Mouse (Mus musculus): ENCODE measurements around the gene Cpt1b. TPM values are rescaled to one million over a fixed set of nuclear protein-coding genes. Genes with fewer than 3 reads are reported as not detected.

Cpt1b gene
- polyA plus RNA-seq, 1 experiment from 2014 or later: 0.46 TPM

- H3K4me2 ChIP-seq (replicated peaks; ENCODE audit: low read depth): no peak overlapping the region
- H3K36me3 ChIP-seq (ENCODE audit: control insufficient read depth, insufficient read depth): no peaks in the 10 kb centered on the region
- WGBS: 80% methylated on average over 7 of the region's 7 CpGs
Measured at GRCm38 (mm10) chr15:89459821-89460220, 34.2 kb upstream of the Cpt1b start.

DNA sequence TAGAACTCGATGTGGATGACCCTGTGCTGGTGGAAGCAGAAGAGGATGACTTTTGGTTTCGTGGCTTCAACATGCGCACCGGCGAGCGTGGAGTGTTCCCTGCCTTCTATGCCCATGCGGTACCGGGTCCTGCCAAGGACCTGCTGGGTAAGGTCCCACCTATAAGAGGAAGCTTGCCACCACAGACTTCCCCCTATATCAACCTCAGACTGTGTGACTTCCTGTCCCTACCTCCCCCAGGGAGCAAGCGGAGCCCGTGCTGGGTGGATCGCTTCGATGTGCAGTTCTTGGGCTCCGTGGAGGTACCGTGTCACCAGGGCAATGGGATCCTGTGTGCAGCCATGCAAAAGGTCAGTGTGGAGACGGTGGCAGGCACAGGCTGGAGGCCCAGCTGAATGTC, 33.3 kb upstream of the Cpt1b start:
- H3K27me3 ChIP-seq (replicated peaks; ENCODE audit: control insufficient read depth, insufficient read depth, low read length): peaks cover 13% of the 10 kb centered on the region
- no peak for ATAC-seq
- 90% methylated on average over 15 of the region's 15 CpGs for WGBS

More at GRCm38 (mm10) chr15:89459821-89460220, 34.2 kb upstream of the Cpt1b start:
- H3K9ac ChIP-seq (ENCODE audit: low read depth, low read length): no peak overlapping the region
- ATAC-seq: no peak
- H3K4me1 ChIP-seq (replicated peaks; ENCODE audit: control insufficient read depth, insufficient read depth, low read length): no peaks in the 10 kb centered on the region
- peaks cover 4% of the 10 kb centered on the region; the same call in 1 of the 2 replicates for H3K27me3 ChIP-seq (replicated peaks; ENCODE audit: control insufficient read depth, insufficient read depth, low read length)
- no peak overlapping the region for H3K4me3 ChIP-seq (ENCODE audit: low read depth, low read length)
- TF ChIP-seq CTCF (IDR thresholded peaks at IDR 0.05; ENCODE audit: low read depth): no peak
- no peaks in the 10 kb centered on the region for H3K9me3 ChIP-seq (ENCODE audit: control insufficient read depth)
- H3K27ac ChIP-seq (ENCODE audit: low read depth, low read length): no peak overlapping the region

DNA sequence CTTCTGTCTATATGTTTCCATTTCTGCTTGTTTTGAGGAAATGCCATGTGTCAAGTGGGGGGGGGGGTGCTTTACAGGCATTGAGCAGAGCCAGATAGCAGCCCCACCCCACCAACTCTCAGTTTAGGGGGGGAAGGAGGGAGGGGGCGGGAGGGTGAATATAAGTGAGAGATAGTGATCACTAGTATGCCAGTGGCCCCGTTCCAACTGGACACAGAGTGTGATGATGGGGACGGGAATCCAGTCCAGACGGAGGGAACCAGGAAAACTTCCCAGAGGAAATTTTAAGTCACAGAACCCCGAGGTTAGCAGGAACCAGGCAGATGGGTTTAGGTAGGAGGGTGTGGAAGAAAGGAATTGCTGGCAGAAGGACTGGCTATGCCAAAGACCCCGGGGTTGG, 30.0 kb upstream of the Cpt1b start:
- H3K9ac ChIP-seq (ENCODE audit: low read depth, low read length): no peak overlapping the region
- no peaks in the 10 kb centered on the region for H3K36me3 ChIP-seq (ENCODE audit: control insufficient read depth, insufficient read depth)
- H3K27ac ChIP-seq (ENCODE audit: low read depth, low read length): no peak overlapping the region
- no peaks in the 10 kb centered on the region for H3K4me1 ChIP-seq (replicated peaks; ENCODE audit: control insufficient read depth, insufficient read depth, low read length)
- H3K9me3 ChIP-seq (ENCODE audit: control insufficient read depth): no peaks in the 10 kb centered on the region
- 63% methylated on average over 6 of the region's 6 CpGs for WGBS
- H3K27me3 ChIP-seq (replicated peaks; ENCODE audit: control insufficient read depth, insufficient read depth, low read length): peaks cover 28% of the 10 kb centered on the region
- ATAC-seq: no peak
- no peak overlapping the region for H3K4me3 ChIP-seq (ENCODE audit: low read depth, low read length)
- H3K4me2 ChIP-seq (replicated peaks; ENCODE audit: low read depth): no peak overlapping the region
- no peak for TF ChIP-seq CTCF (IDR thresholded peaks at IDR 0.05; ENCODE audit: low read depth)

More for the DNA sequence above, 33.3 kb upstream of the Cpt1b start:
- Histone ChIP-seq H3K4me2 (replicated peaks; ENCODE audit: low read depth) (no peak overlapping the region), H3K4me3 (ENCODE audit: low read depth, low read length) (no peak overlapping the region), H3K4me1 (replicated peaks; ENCODE audit: control insufficient read depth, insufficient read depth, low read length) (no peaks in the 10 kb centered on the region), H3K27ac (ENCODE audit: low read depth, low read length) (no peak overlapping the region), H3K36me3 (ENCODE audit: control insufficient read depth, insufficient read depth) (no peaks in the 10 kb centered on the region), H3K9ac (ENCODE audit: low read depth, low read length) (no peak overlapping the region), H3K9me3 (ENCODE audit: control insufficient read depth) (no peaks in the 10 kb centered on the region)
- TF ChIP-seq CTCF (IDR thresholded peaks at IDR 0.05; ENCODE audit: low read depth): no peak

DNA sequence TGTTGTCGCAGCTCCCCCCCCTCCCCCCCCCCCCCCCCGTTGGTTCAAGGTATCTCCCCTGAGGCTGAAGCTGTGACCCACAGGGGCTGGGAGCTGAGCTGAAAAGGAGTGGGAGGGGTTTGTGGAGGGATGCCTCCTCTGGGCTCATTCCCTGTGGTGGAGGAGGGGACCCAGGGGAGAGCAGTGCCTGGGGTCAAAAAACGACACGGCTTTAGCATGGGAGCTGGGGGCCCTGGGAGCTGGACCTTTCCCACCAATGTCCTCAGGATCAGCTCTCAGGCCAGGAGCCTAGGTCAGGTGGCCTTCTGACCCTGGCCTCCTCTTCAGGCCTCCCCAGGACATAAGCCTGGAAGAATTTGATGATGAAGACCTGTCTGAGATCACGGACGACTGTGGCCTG, 29.2 kb upstream of the Cpt1b start:
- Histone ChIP-seq H3K9ac (ENCODE audit: low read depth, low read length) (no peak overlapping the region), H3K9me3 (ENCODE audit: control insufficient read depth) (no peaks in the 10 kb centered on the region), H3K27me3 (replicated peaks; ENCODE audit: control insufficient read depth, insufficient read depth, low read length) (peaks cover 28% of the 10 kb centered on the region), H3K4me2 (replicated peaks; ENCODE audit: low read depth) (no peak overlapping the region), H3K27ac (ENCODE audit: low read depth, low read length) (no peak overlapping the region), H3K36me3 (ENCODE audit: control insufficient read depth, insufficient read depth) (no peaks in the 10 kb centered on the region), H3K4me1 (replicated peaks; ENCODE audit: control insufficient read depth, insufficient read depth, low read length) (no peaks in the 10 kb centered on the region), H3K4me3 (ENCODE audit: low read depth, low read length) (no peak overlapping the region)
- no peak for ATAC-seq
- 48% methylated on average over 4 of the region's 6 CpGs for WGBS
- no peak for TF ChIP-seq CTCF (IDR thresholded peaks at IDR 0.05; ENCODE audit: low read depth)

DNA sequence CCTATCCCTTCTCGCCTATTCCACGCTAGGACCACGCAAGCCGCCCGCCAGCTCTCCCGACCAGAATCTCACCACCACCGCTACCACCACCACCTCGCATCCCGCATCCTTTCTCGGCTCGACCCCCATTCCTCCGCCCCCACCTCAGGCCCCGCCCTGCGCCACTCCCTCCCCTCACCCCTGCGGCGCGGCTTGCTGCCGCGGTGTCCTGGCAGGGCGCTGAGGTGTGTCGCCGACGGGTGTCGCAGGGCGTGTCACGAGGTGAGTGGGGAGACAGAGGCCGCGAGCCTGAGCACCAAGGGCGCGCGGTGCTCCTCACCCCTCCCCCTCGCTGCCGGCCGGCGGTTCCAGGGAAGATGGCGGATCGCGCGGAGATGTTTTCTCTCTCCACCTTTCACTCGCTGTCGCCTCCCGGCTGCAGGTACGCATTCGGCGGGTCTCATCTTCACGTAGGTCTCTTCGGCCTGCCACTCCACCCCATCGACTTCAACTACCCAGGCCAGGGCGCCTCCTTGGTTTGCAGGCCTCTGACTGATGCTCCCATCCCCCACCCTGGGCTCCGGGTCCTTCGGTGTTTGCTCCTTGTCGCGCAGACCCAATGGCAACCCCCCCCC, 28.3 kb upstream of the Cpt1b start, which contains the start of gene Mapk8ip2:
TSS of gene Mapk8ip2 (plus strand) at position 49 of the 614 bp plus-strand sequence.
- H3K27ac ChIP-seq (ENCODE audit: low read depth, low read length): no peak within 1 kb of the TSS
- no peaks in the 10 kb centered on the region for H3K36me3 ChIP-seq (ENCODE audit: control insufficient read depth, insufficient read depth)
- H3K9ac ChIP-seq (ENCODE audit: low read depth, low read length): no peak within 1 kb of the TSS
- under 1% methylated on average over 50 of the region's 53 CpGs for WGBS
- H3K4me3 ChIP-seq (ENCODE audit: low read depth, low read length): peak within 1 kb of the TSS; percentile 39
- H3K9me3 ChIP-seq (ENCODE audit: control insufficient read depth): no peaks in the 10 kb centered on the region
- no peak for ATAC-seq
- peaks cover 28% of the 10 kb centered on the region for H3K27me3 ChIP-seq (replicated peaks; ENCODE audit: control insufficient read depth, insufficient read depth, low read length)
- no peak for TF ChIP-seq CTCF (IDR thresholded peaks at IDR 0.05; ENCODE audit: low read depth)
- H3K4me1 ChIP-seq (replicated peaks; ENCODE audit: control insufficient read depth, insufficient read depth, low read length): no peaks in the 10 kb centered on the region
- H3K4me2 ChIP-seq (replicated peaks; ENCODE audit: low read depth): peak within 1 kb of the TSS; percentile 69

- Histone ChIP-seq H3K9me3 (ENCODE audit: control insufficient read depth) (no peaks in the 10 kb centered on the region), H3K4me3 (ENCODE audit: low read depth, low read length) (peak overlapping the region; percentile 39; the same call in 1 of the 2 replicates), H3K4me2 (replicated peaks; ENCODE audit: low read depth) (peak overlapping the region; percentile 69), H3K4me1 (replicated peaks; ENCODE audit: control insufficient read depth, insufficient read depth, low read length) (no peaks in the 10 kb centered on the region), H3K9ac (ENCODE audit: low read depth, low read length) (no peak overlapping the region), H3K36me3 (ENCODE audit: control insufficient read depth, insufficient read depth) (no peaks in the 10 kb centered on the region), H3K27ac (ENCODE audit: low read depth, low read length) (no peak overlapping the region), H3K27me3 (replicated peaks; ENCODE audit: control insufficient read depth, insufficient read depth, low read length) (peaks cover 28% of the 10 kb centered on the region)
- no peak for TF ChIP-seq CTCF (IDR thresholded peaks at IDR 0.05; ENCODE audit: low read depth)
- peak; percentile 63; the same call in 1 of the 2 replicates for ATAC-seq
- 6% methylated on average over 16 of the region's 24 CpGs for WGBS
Measured at GRCm38 (mm10) chr15:89452906-89453864, 27.5 kb upstream of the Cpt1b start.
